Mouse (Mus musculus) embryo, embryonic 11.5 days (tissue): ENCODE results near the gene Adgra3.

Experiments used
- DNase-seq: peaks from one replicate; pipeline ENCODE4 v3.0.0-alpha.2; 2012; ENCODE audit warnings: low read depth, low spot score

The Adgra3 gene

GRCm38 (mm10) chr5:50032332-50032731 is 26.5 kb downstream of the Adgra3 start:
- DNase-seq: no peak

GRCm38 (mm10) chr5:50031763-50032272 is 27.0 kb downstream of the Adgra3 start:
- no peak for DNase-seq

GRCm38 (mm10) chr5:50031288-50031687 is 27.5 kb downstream of the Adgra3 start:
- DNase-seq: no peak

- DNase-seq: no peak
Measured at GRCm38 (mm10) chr5:50029662-50030061, 29.1 kb downstream of the Adgra3 start.

- DNase-seq: no peak
Measured at GRCm38 (mm10) chr5:50027561-50027960, 31.2 kb downstream of the Adgra3 start.

- no peak for DNase-seq
Measured at GRCm38 (mm10) chr5:50027001-50027400, 31.8 kb downstream of the Adgra3 start.

- DNase-seq: no peak
Measured at GRCm38 (mm10) chr5:50026148-50026547, 32.7 kb downstream of the Adgra3 start.

GRCm38 (mm10) chr5:50024097-50024496 is 34.7 kb downstream of the Adgra3 start:
- DNase-seq: no peak

- DNase-seq: no peak
Measured at GRCm38 (mm10) chr5:50015987-50016587, 42.7 kb downstream of the Adgra3 start.

GRCm38 (mm10) chr5:50015147-50015697 is 43.6 kb downstream of the Adgra3 start:
- no peak for DNase-seq

- DNase-seq: no peak
Measured at GRCm38 (mm10) chr5:50014658-50015057, 44.1 kb downstream of the Adgra3 start.

GRCm38 (mm10) chr5:50013965-50014364 is 44.8 kb downstream of the Adgra3 start:
- no peak for DNase-seq

GRCm38 (mm10) chr5:50008841-50009240 is 50.0 kb downstream of the Adgra3 start:
- DNase-seq: no peak

- no peak for DNase-seq
Measured at GRCm38 (mm10) chr5:50006915-50007658, 51.7 kb downstream of the Adgra3 start.

GRCm38 (mm10) chr5:50002269-50002668 is 56.5 kb downstream of the Adgra3 start:
- DNase-seq: peak; percentile 8

- DNase-seq: no peak
Measured at GRCm38 (mm10) chr5:49999764-50000163, 59.0 kb downstream of the Adgra3 start.

GRCm38 (mm10) chr5:49997019-49997418 is 61.8 kb downstream of the Adgra3 start:
- DNase-seq: no peak

- DNase-seq: no peak
Measured at GRCm38 (mm10) chr5:49996457-49996856, 62.3 kb downstream of the Adgra3 start.

- DNase-seq: no peak
Measured at GRCm38 (mm10) chr5:49990737-49991323, 68.0 kb downstream of the Adgra3 start.

- DNase-seq: no peak
Measured at GRCm38 (mm10) chr5:49988015-49988798, 70.6 kb downstream of the Adgra3 start.

- DNase-seq: no peak
Measured at GRCm38 (mm10) chr5:49980727-49981126, 78.1 kb downstream of the Adgra3 start.

- no peak for DNase-seq
Measured at GRCm38 (mm10) chr5:49979246-49979645, 79.6 kb downstream of the Adgra3 start.
